Mouse (Mus musculus) skeletal muscle tissue, adult 2 months (tissue): ENCODE results near the gene Ddx39.

Source experiments
- DNase-seq: peaks from one replicate; pipeline ENCODE4 v3.0.0-alpha.2; 2012; ENCODE audit warnings: low read depth, low spot score

Ddx39 gene

DNA sequence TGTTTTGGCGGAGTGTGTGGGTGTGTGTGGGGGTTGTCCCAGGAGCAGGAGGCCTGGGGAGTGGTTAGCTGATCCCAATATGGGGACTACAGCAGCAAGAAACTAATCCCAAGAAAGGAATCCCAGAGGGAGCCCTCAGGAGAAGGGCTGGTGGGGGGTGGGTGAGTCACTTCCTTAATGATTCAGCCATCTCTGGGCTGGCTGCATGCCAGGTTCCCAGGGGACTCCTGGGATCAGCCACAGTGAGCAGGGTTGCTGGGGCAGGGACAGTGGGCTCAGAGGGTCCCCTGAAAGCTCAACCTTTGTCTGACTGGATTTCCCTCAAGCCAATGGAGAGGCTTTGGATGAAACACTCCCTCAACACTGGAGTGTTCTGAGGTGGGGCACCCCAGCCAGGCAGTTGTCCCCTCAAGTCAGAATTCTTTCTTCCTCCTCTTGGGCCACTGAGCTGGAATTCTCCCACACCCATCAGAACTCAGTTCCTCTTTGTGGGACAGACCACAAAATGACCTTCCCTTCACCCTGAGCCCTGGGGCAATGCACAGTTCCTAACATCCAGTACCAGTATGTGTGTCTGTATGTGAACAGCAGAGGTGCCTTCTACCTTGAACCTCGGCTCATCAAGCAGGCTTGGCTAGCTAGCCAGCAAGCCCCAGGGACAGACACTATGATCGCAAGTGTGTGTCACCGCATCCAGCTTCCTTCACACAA is 23.0 kb downstream of the Ddx39 start:
- peak; percentile 74 for DNase-seq

DNA sequence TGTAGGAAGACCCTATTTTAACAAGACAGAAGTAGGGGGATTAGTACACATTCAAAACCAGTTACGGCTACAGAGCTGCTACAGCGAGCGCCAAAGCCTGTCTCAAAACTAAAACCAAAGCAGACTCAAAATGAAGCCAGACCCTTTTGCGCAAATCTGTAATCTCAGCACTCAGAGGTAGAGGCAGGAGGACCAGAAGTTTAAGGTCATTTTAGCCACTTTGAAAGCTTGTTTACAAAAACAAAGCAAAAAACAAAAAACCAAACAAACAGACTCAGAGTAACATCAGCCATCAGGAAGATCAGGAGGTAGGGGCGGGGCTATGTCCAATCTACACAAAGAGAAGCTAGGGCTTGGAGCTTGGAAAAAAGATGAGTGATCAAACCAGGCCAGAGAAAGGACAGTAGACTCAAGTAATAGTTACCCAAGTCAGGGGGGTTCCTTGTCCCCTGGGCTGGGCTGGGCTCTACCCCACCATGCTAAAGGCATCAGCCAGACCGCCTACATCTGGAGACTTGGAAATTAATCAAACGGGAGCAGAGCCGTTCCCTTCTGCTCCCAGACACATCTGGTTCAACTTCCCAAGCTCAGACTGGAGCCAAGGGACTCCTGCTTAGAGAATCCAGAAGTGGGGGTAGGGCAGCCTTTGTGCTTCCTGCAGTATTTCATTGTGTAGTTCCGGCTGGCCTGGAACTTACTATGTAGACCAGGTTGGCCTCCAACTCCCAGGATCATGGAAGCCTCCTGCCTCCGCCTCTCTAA is 24.2 kb downstream of the Ddx39 start:
- peak; percentile 60 for DNase-seq

- DNase-seq = no peak
Observed at GRCm38 (mm10) chr8:83739711-83740468, 24.9 kb downstream of the Ddx39 start.

DNA sequence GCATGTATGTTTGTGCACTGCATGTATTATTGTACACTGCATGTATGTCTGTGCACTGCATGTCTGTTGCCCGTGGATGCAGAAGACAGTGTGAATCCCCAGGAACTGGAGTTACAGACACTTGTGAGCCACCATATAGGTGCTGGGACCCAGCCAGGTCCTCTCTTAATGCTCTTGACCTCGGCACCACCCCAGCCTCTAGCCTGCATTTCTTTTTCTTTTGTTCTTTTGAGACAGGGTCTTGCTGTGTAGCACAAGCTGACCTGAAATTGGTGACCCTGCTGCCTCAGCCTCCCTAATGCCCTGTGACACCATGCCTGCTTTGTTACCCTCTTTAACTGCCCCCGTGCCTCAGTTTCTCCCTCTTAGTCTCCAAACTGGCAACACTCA is 25.6 kb downstream of the Ddx39 start:
- DNase-seq = no peak

- peak; percentile 73 for DNase-seq
Observed at GRCm38 (mm10) chr8:83740976-83741741, 26.2 kb downstream of the Ddx39 start, which contains the start of gene Adgre5. TSS of gene Adgre5 (minus strand) at chr8:83741326.

DNA sequence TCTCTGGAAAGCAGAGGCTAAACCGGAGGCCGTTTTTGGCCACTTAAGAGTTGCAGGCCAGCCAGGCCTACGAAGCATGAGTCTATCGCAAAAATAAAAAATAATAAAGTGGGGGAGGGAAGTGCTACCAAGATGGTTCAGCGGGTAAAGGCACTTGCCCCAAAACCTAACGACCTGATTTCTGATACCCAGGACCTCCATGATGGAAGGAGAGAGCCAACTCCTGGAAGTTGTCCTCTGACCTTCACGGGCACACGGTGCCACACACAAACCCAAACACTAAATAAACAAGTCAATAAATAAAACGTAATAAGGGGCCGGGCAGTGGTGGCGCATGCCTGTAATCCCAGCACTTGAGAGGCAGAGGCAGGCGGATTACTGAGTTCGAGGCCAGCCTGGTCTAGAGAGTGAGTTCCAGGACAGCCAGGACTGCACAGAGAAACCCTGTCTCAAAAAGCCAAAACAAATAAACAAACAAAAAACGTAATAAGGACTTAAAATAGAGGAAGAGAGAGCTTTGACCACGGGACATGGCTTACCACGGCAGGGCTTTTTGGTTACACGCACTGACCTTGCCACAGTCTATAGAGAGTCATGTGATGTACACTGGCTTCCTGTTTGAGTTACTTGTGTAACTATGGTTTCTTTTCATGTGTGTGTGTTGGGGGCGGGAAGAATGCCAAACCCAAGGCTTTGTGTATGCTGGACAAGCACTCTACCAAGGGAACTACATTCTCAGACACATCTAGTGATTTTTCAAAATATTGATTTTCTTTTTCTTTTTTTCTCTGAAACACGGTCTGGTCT is 27.1 kb downstream of the Ddx39 start:
- no peak for DNase-seq

DNA sequence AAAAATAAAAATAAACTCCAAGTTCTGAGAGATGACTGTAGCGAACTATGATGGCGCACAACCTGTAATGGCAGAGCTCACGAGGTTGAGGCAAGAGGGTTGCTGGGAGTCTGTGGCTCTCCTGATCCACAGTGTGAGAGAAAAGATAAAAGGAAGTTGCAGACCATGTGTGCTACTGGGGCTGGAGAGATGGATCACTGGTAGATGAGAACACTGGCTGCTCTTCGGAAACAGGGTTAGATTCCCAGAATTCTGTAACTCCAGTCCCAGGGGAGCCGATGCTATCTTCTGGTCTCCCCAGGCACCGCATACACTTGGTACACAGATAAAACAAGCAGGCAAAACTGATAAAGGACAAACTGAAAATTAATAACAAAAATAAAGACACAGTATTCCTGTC is 28.0 kb downstream of the Ddx39 start:
- no peak for DNase-seq

GRCm38 (mm10) chr8:83744070-83744469 is 29.1 kb downstream of the Ddx39 start:
- DNase-seq = no peak

DNA sequence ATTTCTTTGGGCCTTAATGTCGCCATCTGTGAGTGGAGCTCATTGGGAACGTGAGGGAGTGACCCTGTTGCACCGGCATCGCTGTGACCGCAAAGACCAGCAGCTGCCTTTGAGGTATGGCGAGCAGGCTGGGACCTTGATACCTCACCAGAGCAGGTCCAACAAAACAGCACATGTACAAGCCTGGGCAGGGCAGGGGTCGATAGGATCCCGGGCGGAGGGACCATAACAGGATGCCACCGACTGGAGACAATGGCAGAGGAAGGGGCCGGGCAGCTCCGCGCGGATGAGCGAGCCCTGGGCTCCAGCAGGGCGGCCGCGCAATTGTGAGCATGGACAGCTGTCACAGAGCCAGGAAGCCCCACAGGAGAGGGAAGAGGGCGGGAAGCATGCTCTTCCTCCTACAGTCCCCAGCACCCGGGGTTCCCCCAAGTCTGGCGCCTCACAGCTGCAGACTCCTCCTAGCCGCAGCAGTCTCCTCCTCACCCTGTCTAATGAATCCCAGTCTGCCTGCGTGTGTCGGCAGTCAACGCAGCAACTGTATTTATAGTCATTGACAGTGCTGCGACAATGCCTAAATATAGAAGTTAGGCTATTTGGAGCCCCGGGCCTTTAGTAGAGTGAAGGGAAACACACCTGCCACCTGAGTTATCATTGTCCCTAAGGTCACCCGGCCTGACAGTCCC is 32.8 kb downstream of the Ddx39 start:
- peak; percentile 86 for DNase-seq

DNA sequence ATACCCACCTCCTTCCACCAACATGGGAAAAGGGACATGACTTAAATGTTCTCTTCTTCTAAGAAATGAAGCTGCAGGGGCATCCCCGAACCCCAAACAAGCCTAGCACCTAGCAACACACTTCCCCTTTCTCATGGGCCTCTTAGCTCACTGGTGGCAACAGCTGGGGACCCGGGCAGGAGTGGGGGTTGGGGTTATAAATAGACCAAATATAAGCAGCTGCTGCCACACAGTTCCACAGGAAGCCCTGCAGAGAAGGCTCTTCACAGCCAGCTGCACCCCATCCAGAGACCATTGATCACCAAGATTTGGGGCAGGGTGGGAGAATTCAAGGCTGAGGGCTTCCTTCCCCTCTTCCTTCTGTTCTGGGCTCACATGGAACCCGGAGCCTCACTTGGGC is 33.7 kb downstream of the Ddx39 start:
- peak; percentile 82 for DNase-seq

DNA sequence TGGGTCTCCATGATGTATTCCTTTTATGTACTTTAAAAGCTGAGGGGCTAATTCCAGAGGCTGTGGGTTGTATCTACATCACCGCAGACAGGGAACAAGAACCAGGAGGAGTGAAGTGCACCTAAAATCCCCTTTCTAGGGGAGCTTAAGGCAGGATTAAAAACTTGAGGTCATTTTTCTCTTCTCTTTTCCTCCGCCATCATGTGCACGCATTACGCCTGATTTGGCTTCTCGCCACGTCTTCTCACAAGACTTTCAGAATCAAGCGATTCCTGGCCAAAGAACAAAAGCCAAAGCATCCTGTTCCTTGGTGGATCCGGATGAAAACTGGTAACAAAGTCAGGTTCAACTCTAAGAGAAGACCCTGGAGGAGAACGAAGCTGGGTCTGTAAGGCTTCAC is 34.3 kb downstream of the Ddx39 start:
- no peak for DNase-seq

DNA sequence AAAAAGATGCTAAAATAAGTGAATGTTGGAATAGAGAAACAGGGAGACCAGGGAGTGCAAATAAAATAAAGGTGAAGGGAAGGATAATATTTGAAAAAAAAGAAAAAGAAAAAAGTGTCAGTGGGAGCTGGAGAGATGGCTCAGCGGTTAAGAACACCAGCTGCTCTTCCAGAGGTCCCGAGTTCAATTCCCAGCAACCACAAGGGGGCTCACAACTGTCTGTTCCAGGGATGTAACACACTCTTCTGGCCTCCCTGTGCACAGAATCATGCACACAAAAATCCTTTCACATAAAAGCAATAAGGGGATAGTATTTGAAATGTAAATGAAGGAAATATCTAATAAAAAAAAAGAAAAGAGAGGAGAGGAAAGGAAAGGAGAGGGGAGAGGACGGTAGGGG is 39.2 kb downstream of the Ddx39 start:
- no peak for DNase-seq

GRCm38 (mm10) chr8:83756273-83756672 is 41.3 kb downstream of the Ddx39 start:
- DNase-seq = no peak

- DNase-seq = no peak
Observed at GRCm38 (mm10) chr8:83757084-83757607, 42.2 kb downstream of the Ddx39 start.

DNA sequence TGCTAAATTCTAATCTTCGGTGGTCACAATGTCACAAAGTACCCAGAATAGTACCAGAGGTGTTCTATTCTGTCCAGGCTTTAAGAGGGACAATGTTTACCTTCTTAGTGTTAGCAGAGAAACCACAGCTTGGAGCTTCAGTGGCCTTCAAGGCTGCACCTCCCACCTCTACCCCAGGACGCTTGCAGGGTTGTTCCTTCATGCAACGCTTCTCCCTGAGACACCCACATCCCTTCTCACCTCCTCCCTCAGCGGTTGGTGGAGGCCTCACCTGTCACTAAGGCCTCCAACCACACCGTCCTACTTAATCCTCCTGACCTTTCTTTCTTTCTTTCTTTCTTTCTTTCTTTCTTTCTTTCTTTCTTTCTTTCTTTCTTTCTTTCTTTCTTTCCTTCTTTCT is 43.3 kb downstream of the Ddx39 start:
- DNase-seq = no peak

GRCm38 (mm10) chr8:83759231-83759759 is 44.3 kb downstream of the Ddx39 start:
- no peak for DNase-seq

DNA sequence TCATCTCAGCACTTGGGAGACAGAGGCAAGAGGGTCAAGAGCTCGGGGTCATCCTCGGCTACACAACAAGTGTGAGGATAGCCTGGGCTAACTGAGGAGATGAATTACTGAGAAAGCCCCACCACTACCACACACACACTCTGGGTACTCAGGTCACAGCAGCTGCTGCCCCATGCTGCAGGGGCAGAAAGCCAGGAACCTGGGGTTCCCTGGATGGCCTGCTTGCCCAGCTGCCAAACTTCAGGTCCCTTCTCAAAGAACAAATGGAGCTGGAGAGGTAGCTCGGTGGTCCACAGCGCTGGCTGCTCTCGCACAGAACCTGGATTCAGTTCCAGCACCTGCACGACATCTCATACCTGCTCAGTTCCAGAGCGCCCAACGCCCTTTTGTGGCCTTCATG is 49.1 kb downstream of the Ddx39 start:
- no peak for DNase-seq

- no peak for DNase-seq
Observed at GRCm38 (mm10) chr8:83764717-83765116, 49.7 kb downstream of the Ddx39 start.

DNA sequence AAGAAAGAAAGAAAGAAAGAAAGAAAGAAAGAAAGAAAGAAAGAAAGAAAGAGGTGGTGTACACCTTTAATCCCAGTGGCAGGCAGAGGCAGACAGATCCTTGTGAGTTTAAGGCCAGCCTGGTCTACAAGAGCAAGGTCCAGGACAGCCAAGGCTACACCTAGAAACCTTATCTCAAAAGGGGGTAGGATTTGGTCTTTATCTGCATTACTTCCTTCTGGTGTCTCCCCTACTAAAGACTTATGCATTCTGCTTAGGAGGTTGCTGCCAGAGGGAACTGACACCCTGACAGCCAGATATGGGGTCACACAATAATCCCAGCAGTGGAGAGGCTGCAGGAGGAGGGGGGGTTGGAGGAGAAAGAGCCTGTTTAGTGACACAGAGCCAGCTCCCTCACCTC is 50.7 kb downstream of the Ddx39 start:
- no peak for DNase-seq

DNA sequence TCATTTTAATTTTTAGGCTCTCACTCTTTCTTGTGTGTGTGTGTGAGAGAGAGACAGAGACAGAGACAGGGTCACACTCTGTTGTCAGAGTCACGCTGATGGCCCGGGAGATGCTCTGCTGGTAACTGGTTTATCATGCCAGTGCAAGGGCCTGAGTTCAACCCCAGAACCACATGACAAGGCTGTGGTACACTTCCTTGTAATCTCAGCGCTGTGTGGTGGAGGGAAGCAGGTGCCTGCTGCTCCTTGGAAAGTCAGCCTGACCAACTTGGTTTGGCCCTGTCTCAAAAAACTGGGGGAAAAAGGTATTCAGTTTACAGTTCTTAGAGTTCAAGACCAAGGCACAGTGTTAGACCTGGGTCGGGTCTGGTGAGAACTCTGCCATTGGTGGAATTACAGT is 52.5 kb downstream of the Ddx39 start:
- no peak for DNase-seq
